Mouse (Mus musculus): ENCODE results near the gene 9330182O14Rik.

DNA sequence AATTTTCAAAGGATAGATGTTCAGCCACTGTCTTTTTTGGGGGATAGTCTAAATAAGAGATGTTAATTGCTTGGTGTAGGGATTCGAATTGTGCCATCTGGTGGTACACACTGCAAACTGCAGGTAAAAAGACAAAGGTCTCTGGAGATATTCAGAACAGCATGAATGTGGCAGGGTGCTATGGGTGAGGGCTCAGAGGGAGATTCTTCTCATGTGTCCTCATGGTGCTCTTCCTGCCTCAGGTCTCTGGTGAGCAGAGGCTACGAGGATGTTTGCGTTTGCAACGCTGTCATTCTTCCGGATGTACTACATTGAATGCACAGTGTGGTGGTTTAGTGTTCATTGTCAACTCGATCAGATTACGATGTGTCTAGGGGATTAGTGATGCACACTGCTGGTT lies 10.1 kb downstream of the 9330182O14Rik start:
- TF ChIP-seq GATA1 (IDR thresholded peaks at IDR 0.05; ENCODE audit: low read length), result no peak
- TF ChIP-seq TAL1 (IDR thresholded peaks at IDR 0.05; ENCODE audit: low read length), result no peak
